Mouse (Mus musculus) gastrocnemius, adult 2 months (tissue): ENCODE data around the gene 4930503B20Rik. TPM values are rescaled to one million over a fixed set of nuclear protein-coding genes. Genes with fewer than 3 reads are reported as not detected.
A peak's percentile ranks its signal among the peaks of the same experiment; 100 is the strongest.

Experiments
- DNase-seq: peaks from one replicate; pipeline ENCODE4 v3.0.0; 2022
- H3K27ac ChIP-seq: fragments of 200-600 bp; 2 replicates; pipeline ENCODE4 v1.8.1; 2022; ENCODE audit warnings: mild to moderate bottlenecking
- H3K4me3 ChIP-seq: fragments of 200-600 bp; 2 replicates; pipeline ENCODE4 v1.8.1; 2022; ENCODE audit warnings: mild to moderate bottlenecking, moderate library complexity
- CTCF ChIP-seq: fragments of 200-600 bp; IDR thresholded peaks from 2 replicates; pipeline ENCODE4 v1.8.1; 2022; ENCODE audit warnings: antibody characterized with exemption, mild to moderate bottlenecking, moderate library complexity
- intact Hi-C: fragments of 180-260 bp; cut with DNase I; formaldehyde crosslinking; loops from one replicate; pipeline ENCODE4 v1.15.1; 2025
- total RNA-seq, 2 experiments: library from RNA; stranded (reverse); gene quantifications; 2 replicates each; pipeline ENCODE4 v1.2.3; 2021

The 4930503B20Rik gene
- total RNA-seq, 2 experiments from 2014 or later, result not detected

DNA sequence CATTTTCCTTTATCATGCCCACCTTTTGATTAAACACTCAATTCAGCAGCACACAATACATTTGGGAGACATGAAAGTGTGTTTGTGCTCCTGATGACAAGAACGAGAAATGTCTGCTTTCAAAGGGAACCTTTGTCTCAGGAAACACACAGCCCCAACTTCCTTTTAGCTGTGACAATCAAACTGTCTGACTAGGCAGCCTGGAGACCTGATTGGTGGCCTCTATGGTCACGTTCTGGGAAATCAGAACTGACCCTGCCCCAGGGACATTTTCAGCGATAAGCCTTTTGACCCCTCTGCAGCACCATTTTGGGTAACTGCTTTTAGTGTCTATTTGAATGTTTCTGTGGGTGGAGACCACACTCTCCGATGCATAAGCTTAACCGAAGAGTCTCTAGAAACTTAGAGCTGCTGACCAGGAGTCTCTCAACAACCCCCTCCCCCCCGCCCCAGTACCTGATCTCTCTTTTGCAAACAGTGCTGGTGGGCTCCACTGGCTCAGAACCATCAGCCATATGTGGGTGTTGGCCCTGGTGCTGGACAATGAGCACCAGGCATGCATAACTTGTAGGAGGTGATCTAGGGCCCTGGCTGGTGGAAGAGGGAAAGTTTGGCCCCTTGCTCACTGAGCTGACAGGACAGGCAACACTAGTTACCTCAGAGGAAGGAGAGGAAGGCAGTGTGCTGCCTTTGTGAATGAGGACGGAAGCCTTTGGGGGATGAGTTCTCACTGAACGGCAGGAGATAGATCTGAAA, 22.7 kb downstream of the 4930503B20Rik start:
- Histone ChIP-seq H3K4me3 (no peak overlapping the region), H3K27ac (no peak overlapping the region)
- TF ChIP-seq CTCF, result no peak
- intact Hi-C loops, result no loop called here
- DNase-seq, result no peak

DNA sequence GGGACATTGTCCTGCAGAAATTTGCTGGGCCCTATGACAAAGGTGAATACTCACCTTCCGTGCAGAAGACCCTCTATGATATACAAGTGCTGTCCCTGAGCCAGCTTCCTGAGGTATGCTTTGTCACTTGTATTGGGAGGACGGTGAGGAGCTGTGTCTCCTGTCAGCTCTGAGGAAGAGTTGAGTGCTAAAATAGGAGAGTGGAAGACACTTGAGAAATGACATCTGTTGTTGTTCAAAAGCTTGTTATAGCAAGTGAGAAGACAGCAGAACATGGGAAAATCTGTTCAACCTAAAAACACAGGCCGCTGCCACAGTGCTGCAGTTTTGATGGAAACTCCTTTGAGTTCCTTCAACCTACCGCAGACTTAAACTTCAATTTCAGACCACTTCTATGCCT, 25.4 kb downstream of the 4930503B20Rik start:
- DNase-seq, result no peak
- no peak for TF ChIP-seq CTCF
- no peak overlapping the region for H3K27ac ChIP-seq
- intact Hi-C loops, result no loop called here
- H3K4me3 ChIP-seq, result no peak overlapping the region

DNA sequence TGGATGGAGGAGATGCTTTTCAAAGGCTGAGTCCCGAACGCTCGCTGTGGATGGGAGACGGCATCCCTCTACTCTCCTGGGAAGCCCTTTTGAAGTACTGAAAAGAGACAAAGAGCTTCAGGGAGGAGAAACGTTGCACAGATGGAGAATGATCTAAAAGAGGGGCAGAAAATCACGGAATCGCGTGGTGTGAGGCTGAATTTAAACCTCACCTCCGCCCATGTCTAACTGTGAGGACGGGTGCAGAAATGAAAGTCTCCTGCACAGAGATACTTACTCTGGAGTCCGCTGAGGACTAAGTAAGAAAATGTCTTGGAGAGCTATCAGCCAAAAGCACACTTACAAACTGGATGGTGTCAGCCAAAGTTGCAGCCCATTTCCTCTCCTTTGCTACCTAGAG, 29.2 kb downstream of the 4930503B20Rik start:
- no peak for DNase-seq
- no peak for TF ChIP-seq CTCF
- Histone ChIP-seq H3K4me3 (no peak overlapping the region), H3K27ac (no peak overlapping the region)
- intact Hi-C loops, result no loop called here

DNA sequence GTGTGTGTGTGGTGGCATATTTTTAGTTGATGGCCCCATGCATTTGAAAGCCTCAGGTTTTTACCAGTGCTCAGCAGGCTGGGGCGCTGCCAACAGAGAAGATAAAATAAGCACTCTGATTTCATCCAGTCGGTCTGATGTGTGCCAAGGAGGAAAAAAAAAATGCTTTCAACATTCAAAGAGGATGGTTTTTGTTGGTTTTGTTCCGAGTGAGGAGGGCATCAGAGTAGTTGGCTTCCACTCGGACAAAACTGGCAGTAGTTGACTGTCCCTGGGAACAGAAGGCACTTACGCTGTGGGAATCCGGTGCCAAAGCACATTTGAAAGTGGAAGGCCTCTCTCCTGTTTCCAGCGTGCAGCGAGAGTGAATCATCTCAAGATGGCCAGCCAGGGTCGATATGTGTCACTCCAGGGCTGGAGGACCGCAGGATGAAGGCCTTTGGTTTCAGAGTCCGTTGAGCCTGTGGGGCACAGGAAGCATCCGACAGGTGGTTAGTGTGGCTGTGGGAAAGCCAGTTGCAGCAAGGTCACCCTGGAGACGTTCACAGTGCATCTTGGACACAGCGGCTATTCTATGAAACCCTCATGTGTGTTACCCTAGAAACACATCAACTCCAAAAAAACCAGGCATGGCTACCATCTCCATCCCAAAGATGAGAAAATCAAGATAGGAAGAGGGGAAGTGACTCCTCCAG, 30.4 kb downstream of the 4930503B20Rik start:
- intact Hi-C loops, result no loop called here
- TF ChIP-seq CTCF, result no peak
- DNase-seq, result peak; percentile 53
- peak overlapping the region; percentile 57 for H3K4me3 ChIP-seq
- H3K27ac ChIP-seq, result no peak overlapping the region

DNA sequence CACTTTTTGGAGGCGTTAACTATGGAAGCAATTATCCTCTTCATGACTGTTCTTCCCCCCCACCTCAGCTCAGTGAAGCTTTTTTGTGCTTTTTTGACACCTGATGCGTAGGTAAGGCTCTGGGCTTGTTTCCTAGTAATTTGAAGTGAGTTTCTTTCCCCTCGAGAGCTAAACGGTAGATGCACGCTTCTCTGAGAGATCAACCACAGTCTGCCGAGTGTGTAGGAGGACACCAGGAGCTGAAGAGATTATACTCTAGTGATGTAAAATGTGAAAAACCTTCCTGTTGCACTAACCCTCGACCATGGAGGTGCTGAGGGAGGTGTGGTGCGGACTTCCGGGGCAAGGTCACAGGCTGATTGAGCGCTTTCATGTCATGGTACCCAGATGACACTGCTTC, 31.0 kb downstream of the 4930503B20Rik start:
- no peak for TF ChIP-seq CTCF
- Histone ChIP-seq H3K4me3 (no peak overlapping the region), H3K27ac (no peak overlapping the region)
- DNase-seq, result no peak
- intact Hi-C loops, result no loop called here

DNA sequence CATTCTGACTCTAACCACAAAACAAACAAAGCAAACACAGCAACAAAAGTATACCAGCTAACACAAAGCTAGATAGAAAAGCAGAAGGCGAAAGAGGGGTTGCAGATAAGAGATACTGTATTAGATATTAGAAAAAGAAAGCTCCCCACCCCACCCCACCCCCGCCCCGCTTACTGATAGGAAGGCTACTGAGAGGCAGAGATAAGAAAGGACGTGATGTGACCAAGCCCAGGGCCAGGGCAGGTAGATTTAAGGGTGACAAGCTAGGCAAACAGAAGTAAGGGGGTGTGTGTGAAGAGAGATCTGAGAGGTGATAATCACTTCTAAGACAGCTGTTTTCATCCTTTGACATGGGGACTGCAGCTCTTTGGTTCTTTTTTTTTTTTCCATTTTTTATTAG, 32.8 kb downstream of the 4930503B20Rik start:
- DNase-seq, result no peak

DNA sequence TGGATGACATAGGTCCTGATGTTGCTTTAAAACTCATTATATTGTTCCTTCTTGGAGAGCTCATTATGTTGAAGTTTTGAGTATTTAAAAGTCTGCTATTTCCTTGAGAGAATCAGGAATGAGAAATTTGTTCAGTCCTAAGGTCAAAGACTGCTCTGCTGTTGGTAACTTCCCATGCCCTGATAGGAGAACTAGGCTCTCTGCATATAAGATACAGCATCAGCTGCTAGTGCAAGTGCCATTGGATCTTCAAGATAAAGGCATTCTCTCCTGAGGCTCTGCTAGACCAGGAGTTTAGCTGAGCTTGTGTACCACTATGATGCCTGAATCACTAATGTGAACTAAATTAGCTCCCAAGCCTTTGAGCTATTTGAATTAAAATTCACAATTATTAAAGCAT, 33.2 kb downstream of the 4930503B20Rik start:
- no peak for TF ChIP-seq CTCF
- intact Hi-C loops, result no loop called here
- no peak for DNase-seq
- Histone ChIP-seq H3K27ac (no peak overlapping the region), H3K4me3 (no peak overlapping the region)

More for the DNA sequence above, 32.8 kb downstream of the 4930503B20Rik start:
- TF ChIP-seq CTCF, result no peak
- H3K4me3 ChIP-seq, result no peak overlapping the region
- H3K27ac ChIP-seq, result no peak overlapping the region
- intact Hi-C loops, result no loop called here

DNA sequence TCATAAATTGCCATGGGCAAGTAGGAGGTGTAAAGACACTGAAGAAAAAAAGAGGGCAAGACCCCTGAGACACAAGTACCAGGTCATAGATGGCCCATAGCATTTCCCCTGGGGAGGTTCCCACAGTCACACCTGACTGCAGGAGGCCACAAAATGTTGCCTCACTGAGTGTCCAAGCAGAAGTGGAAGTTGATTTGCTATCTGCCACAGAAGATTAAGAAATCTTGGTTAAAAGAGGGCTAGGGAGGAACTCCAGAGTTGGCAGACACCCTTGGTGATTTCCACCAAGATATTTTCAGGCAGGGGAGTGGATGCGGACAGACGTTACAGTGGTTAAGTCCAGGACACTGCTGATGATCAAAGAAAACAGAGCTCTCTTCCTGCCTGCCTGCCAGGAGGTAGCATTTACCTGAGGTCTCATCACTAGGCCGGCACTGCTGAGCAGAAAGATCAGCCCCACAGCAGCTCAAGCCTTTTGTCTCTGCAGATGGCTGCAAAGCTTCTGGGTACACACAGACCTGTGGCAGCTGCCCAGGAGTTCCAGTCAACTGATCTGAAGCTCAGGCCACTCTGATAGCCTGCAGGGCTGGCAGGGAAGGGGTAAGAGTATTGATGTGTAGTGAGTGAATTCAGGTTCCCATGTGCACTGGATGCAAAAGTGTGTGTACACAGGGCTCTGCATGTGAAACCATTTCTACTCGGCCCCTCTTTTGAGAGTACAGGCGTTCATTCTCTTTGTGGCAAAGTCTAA, 34.4 kb downstream of the 4930503B20Rik start:
- DNase-seq, result no peak
- intact Hi-C loops, result no loop called here
- Histone ChIP-seq H3K27ac (no peak overlapping the region), H3K4me3 (no peak overlapping the region)
- no peak for TF ChIP-seq CTCF

DNA sequence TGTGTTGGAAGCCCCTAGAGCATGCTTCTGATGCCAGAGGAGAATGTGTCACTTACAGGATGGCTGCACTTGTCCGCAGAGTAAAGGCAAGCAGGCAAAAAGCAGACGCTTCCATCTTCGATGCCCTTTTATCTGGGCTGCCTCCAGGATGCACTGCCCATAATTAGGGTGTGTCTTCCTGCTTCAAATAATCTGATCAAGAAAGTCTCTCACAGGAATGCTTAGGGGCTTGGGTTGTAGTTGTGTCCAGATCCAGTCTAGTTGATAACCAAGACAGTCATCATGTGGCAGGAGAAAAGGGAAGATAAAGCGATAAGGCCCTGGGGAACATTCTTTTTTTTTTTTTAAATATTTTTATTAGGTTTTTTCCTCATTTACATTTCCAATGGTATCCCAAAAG, 35.6 kb downstream of the 4930503B20Rik start, which contains the start of gene Dnase2b:
TSS of gene Dnase2b (minus strand) at position 101 of the 400 bp plus-strand sequence.
- no peak within 1 kb of the TSS for H3K27ac ChIP-seq
- TF ChIP-seq CTCF, result no peak
- DNase-seq, result no peak
- no peak within 1 kb of the TSS for H3K4me3 ChIP-seq
- intact Hi-C loops, result no loop called here

DNA sequence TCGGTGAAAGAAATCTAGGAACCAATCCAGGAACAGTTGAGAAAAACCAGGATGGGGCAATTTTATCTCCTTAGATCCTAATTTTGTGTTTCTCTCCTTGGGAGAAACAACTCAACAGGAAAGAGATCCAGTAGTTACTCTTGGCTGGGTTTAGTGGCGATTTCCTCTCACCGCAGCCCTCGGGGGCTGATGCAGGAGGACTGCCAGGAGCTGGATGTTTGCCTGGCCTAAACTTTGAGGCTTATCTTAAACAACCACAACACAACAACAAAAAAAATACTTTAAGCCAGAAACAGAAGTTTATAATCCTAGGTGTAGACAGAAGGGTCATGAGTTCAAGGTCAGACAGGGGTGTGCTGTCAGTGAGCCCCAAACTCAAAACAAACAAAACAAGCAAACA, 39.3 kb downstream of the 4930503B20Rik start:
- intact Hi-C loops, result no loop called here
- DNase-seq, result no peak
- no peak overlapping the region for H3K27ac ChIP-seq
- no peak for TF ChIP-seq CTCF
- H3K4me3 ChIP-seq, result no peak overlapping the region

DNA sequence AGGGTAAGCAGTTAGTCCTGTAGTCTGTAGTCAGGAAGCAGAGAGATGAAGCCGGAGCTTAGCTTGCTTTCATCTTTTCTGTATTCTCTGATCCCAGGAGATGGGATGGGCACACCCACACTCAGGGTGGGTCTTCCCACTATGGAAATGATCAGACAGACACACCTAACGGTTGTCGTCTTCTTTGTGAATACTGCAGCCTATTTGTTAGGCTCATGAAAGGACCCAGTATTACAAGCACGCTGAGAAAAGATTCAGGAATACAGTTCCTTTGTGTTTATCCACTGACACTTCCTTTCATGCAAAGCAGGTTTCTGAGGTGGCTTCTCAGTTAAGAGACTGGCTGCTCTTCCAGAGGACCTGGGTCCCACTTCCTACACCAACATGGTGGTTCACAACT, 39.9 kb downstream of the 4930503B20Rik start:
- no peak for TF ChIP-seq CTCF

DNA sequence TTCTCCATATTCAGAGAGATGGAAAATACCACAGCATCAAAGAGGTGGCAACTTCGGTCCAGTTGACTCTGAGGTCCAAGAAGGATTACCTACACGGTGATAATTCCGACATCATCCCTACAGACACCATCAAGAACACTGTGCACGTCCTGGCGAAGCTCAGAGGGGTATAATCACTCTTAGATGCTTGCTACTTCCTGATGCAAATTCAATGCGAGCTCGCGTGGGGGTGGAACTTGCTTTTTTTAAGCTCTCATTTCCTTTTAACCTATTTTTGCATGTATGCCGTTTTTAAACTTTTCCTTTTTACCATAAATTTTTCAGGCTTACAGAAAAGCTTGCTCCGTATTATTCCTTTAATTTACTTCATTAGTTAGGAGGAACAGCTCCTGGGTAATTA, 40.8 kb downstream of the 4930503B20Rik start:
- no peak for DNase-seq
- H3K4me3 ChIP-seq, result no peak overlapping the region
- no peak for TF ChIP-seq CTCF
- no peak overlapping the region for H3K27ac ChIP-seq
- intact Hi-C loops, result no loop called here

More for the DNA sequence above, 39.9 kb downstream of the 4930503B20Rik start:
- intact Hi-C loops, result no loop called here
- no peak for DNase-seq
- no peak overlapping the region for H3K4me3 ChIP-seq
- no peak overlapping the region for H3K27ac ChIP-seq

DNA sequence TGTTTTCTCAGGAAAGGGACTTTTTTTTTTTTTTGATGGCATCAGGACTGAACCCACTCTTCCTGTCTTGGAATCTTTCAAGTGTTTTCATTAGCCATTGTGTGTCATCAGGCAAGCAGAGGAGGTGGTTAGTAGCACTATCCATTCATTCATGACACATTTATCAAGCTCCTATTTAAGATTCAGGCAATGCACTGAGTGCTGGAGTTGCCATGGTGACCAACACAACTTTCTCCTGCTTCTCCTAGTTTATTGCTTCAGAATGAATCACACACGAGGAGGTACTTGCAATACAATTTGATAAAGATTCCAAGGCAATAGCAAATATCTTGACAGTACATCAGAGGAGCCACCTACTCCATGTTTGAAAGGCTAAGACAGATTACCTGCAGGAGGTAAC, 43.7 kb downstream of the 4930503B20Rik start:
- H3K27ac ChIP-seq, result no peak overlapping the region
- DNase-seq, result no peak
- H3K4me3 ChIP-seq, result no peak overlapping the region
- no peak for TF ChIP-seq CTCF
- intact Hi-C loops, result no loop called here
